Mouse (Mus musculus) MEL (cell line): ENCODE measurements around the gene Tlr7.

Experiments used
- CTCF ChIP-seq, 3 experiments: IDR thresholded peaks in 2 of 3; conservative IDR thresholded peaks in 1 of 3; 2 replicates each; pipeline ENCODE4 v1.5.1; 2011 to 2012; ENCODE audit warnings: low read length in 3 of 3, low read depth in 2 of 3, mild to moderate bottlenecking in 2 of 3, improper control_type of control experiment in 1 of 3, inconsistent platforms in 1 of 3, mixed read lengths in 1 of 3, moderate library complexity in 1 of 3; ENCODE audit not compliant: control insufficient read depth in 1 of 3, insufficient read depth in 1 of 3, poor library complexity in 1 of 3, severe bottlenecking in 1 of 3
- GATA1 ChIP-seq: IDR thresholded peaks from 2 replicates; pipeline ENCODE4 v1.6.1; 2011; ENCODE audit warnings: low read depth, low read length, improper control_type of control experiment
- HCFC1 ChIP-seq: IDR thresholded peaks from 2 replicates; pipeline ENCODE4 v1.6.1; 2012; ENCODE audit warnings: low read depth, mild to moderate bottlenecking, inconsistent platforms, low read length, improper control_type of control experiment, moderate library complexity
- NELFE ChIP-seq: IDR thresholded peaks from 2 replicates; pipeline ENCODE4 v1.6.1; 2011; ENCODE audit warnings: low read depth, low read length, improper control_type of control experiment
- POLR2A ChIP-seq, 2 experiments: IDR thresholded peaks; 2 replicates each; pipeline ENCODE4 v1.6.1; 2011 to 2012; ENCODE audit warnings: low read length in 2 of 2, mild to moderate bottlenecking in 2 of 2, control low read depth in 1 of 2, improper control_type of control experiment in 1 of 2, low read depth in 1 of 2, moderate library complexity in 1 of 2; ENCODE audit not compliant: control insufficient read depth in 1 of 2, insufficient read depth in 1 of 2, poor library complexity in 1 of 2
- TCF12 ChIP-seq: IDR thresholded peaks from 2 replicates; pipeline ENCODE4 v1.6.1; 2014; ENCODE audit warnings: low read depth, mild to moderate bottlenecking, inconsistent platforms, low read length, improper control_type of control experiment, moderate library complexity
- USF1 ChIP-seq: IDR thresholded peaks from 2 replicates; pipeline ENCODE4 v1.6.1; 2014; ENCODE audit warnings: low read depth, mild to moderate bottlenecking, inconsistent platforms, low read length, improper control_type of control experiment, moderate library complexity
- USF2 ChIP-seq, 2 experiments: IDR thresholded peaks; 2 replicates each; pipeline ENCODE4 v1.6.1; 2011 to 2012; ENCODE audit warnings: improper control_type of control experiment in 2 of 2, low read length in 2 of 2, borderline replicate concordance in 1 of 2, inconsistent platforms in 1 of 2, low read depth in 1 of 2, mild to moderate bottlenecking in 1 of 2; ENCODE audit not compliant: insufficient read depth in 1 of 2

- TF ChIP-seq USF1, result no peak
- TF ChIP-seq HCFC1, result no peak
- TF ChIP-seq TCF12, result no peak
- TF ChIP-seq USF2 (IDR thresholded peaks at IDR 0.05; ENCODE audit: borderline replicate concordance in 1 of 2, insufficient read depth in 1 of 2, low read depth in 1 of 2, low read length in 2 of 2), result no peak
- no peak for TF ChIP-seq NELFE
- no peak for TF ChIP-seq GATA1
- TF ChIP-seq POLR2A (IDR thresholded peaks at IDR 0.05; ENCODE audit: control insufficient read depth in 1 of 2, insufficient read depth in 1 of 2, low read depth in 1 of 2, low read length in 2 of 2, poor library complexity in 1 of 2), result no peak
- no peak for TF ChIP-seq CTCF (IDR thresholded peaks at IDR 0.05 in 2 of 3, conservative IDR thresholded peaks at IDR 0.05 in 1 of 3; ENCODE audit: control insufficient read depth in 1 of 3, insufficient read depth in 1 of 3, low read depth in 2 of 3, low read length in 3 of 3, poor library complexity in 1 of 3, severe bottlenecking in 1 of 3)
Measured at GRCm38 (mm10) chrX:167321233-167321806, 9.0 kb downstream of the Tlr7 start.
